Mouse (Mus musculus): Measurements from ENCODE around the gene Hat1.

DNA sequence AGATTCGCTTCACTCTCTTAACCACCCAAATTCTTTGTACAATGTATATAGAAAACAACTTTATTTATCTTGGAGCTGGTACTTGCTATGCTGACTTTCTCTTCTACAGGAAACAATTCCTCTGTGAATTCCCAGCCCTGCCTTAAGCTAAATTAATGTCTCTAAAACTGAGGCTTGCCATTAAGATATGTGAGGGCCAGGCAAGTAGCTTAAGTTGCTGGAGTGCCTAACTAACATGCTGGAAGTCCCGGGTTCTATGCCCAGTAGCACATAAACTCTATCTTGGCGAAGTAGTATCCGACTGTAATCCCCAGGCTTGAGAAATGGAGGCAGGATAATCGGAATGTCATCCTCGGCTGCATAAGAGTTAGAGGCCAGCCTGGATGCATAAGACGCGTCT lies 20.7 kb upstream of the Hat1 start:
- no peak for TF ChIP-seq CTCF (IDR thresholded peaks at IDR 0.05; ENCODE audit: low read depth)
- no peak for TF ChIP-seq EP300 (optimal IDR thresholded peaks at IDR 0.05)
